Mouse (Mus musculus) heart, adult 18-20 months (tissue): ENCODE measurements around the gene Rragb. TPM values are rescaled to one million over a fixed set of nuclear protein-coding genes. Genes with fewer than 3 reads are reported as not detected.
A peak's percentile ranks its signal among the peaks of the same experiment; 100 is the strongest.

Experiments
- DNase-seq, 2 experiments: peaks; one replicate each; pipeline ENCODE4 v3.0.0; 2021 to 2022; ENCODE audit warnings: mixed read lengths in 1 of 2
- long read RNA-seq, 2 experiments: library from polyadenylated mRNA; stranded (forward); transcript quantifications; one replicate each; pipeline ENCODE4 v2.0.0; 2021
- total RNA-seq, 2 experiments: library from RNA; stranded (reverse); gene quantifications; 2 replicates each; pipeline ENCODE4 v1.2.3; 2021

Gene Rragb
- total RNA-seq, result 1 to 10 TPM; 4.3 to 5.3 TPM
- long read RNA-seq, experiment 1, partial matches to known transcripts, result 0 of 3 reads
- long read RNA-seq, experiment 1, other reads (novel, unspliced or antisense), result 2 of 3 reads
- long read RNA-seq, experiment 2, partial matches to known transcripts, result 1 of 2 reads
- long read RNA-seq, experiment 2, other reads (novel, unspliced or antisense), result 1 of 2 reads

DNA sequence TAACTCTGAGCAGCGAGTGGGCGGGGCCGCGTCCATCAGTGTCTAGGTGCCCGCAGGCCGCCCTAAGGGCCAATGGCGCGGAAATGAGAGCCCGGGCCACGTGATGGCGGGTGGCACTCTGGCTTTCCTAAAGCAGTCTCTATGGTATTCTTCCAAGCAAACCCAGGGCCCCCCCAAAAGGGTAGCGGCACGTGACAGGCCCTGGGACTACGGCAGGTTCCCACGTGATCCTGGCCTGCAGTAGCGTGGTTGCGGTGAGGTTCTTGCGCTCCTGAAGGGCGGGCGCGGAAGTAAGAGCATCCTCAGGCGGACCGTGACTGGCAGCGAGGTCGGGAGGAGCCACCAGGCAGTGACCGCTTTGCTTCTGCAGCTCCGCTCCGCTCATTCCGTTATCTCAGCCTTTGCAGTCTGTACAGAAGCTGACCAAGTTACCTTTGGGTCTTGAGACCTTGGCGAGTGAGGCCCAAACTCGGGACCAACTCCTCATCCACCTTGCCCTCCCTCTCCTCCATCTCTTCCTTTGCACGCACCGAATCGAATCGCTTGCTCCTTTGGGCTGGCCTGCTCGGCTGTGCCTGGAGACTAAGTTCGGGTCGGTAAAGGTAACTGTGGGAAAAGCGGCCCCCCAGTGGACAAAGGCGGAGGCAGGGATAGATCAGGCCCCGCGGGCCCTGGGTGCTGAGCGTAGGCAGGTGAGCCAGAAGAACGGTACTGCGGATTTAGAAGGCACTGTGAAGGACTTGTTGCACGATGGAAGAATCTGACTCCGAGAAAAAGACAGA lies at the start of gene Rragb:
Gene Rragb (plus strand): TSS at position 248 of the 782 bp plus-strand sequence.
- peak; percentile 59 to 67 for DNase-seq

DNA sequence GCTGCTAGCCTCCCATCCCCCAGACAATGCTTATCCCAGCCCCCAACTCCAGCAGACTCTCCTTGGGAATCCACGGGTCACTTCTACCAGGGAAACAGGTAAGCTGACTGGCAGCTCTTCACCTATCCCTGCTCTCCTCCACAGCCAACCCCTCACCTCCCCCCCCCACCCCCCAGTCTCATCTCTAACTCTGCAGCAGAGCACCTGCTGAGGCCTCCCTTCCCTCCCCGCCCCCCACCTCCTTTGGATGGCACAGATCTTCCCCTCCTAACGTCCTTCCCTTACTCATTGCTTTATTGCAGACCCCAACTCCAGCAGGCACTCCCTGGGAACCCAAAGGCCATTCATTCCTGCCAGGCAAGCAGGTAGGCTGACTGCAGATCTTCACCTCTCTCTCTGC lies 21.3 kb upstream of the Rragb start, which contains the start of gene Foxr2:
Gene Foxr2 (plus strand): TSS at position 301 of the 400 bp plus-strand sequence.
- DNase-seq, result no peak

DNA sequence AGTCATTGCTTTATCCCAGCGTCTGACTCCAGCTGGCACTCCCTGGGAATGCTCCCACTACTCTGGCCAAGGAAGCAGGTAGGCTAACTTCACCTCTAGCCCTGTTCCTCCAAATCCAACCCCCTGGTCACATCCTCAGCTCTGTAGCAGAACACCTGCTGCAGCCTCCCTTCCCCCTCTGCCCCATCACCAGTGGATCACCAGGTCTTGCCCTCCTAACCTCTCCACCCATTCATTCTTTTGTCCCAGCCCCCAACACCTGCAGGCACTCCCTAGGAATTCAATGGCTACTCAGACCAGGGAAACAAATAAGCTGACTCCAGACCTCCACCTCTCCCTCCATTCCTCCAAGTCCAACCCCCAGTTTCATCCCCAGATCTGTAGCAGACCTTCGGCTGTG lies 20.8 kb upstream of the Rragb start:
- no peak for DNase-seq

DNA sequence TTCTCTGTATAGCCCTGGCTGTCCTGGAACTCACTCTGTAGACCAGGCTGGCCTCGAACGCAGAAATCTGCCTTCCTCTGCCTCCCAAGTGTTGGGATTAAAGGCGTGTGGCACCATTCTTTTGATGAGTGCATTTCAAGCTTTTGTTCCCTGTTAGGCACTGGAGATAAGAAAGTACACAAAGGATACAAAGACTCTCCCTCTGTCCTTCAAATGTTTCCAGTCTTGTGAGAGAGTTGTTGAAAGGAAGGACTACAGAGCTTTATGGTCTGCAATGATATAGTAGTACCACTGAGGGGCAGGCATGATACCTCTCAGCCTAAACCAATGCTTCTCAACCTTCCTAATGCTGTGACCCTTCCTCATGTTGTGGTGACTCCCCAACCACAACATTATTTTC lies 2.9 kb downstream of the Rragb start:
- no peak for DNase-seq

DNA sequence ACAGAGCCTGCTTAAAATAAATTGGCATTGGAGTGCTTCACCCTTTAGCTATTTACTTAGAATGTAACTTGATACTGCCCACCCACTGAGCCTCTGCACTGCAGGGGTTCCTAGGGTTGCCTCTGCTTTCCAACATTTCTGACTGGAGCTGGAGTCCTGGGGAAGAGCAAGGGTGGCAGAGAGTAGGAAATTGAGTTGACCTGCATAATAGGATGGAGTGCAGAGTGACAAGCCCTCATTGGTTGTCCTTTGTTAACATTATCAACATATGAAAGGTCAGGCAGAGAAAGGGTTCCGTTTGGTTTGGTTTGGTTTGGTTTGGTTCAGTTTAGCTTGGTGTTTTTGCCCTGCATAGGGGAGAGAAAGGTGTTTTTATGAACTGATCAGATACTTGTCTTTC lies 12.0 kb downstream of the Rragb start:
- DNase-seq, result no peak

DNA sequence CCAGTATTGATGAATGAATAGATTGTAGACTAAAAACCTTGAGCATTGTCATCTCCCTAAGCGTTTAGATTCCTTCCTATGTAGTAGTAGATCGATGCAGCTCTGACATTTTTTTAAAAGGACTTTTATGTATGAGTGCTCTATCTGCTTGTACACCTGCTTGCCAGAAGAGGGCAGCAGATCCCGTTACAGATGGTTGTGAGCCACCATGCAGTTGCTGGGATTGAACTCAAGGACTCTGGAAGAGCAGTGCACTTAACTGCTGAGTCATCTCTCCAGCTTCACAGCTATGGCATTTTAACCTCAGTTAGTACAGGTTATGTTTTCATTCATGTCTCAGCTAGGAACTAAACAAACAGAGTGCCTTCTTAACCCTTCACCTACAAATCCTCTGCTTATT lies 15.5 kb downstream of the Rragb start:
- peak in 1 of 2 experiments; percentile 6 for DNase-seq

DNA sequence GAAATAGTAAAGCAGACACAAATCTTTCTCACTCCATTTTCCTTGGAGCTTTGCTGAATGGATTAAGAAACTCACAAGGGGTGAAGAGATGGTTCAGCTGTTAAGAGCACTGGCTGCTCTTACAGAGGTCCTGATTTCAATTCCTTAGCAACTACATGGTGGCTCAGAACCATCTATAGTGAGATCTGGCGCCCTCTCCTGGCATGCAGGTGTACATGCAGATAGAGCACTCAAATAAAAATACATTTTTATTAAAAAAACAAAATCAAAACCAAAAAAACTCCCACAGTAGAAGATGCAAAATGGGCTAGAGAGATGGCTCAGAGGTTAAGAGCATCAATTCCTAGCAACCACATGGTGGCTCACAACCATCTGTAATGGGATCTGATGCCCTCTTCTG lies 35.0 kb downstream of the Rragb start:
- DNase-seq, result no peak

DNA sequence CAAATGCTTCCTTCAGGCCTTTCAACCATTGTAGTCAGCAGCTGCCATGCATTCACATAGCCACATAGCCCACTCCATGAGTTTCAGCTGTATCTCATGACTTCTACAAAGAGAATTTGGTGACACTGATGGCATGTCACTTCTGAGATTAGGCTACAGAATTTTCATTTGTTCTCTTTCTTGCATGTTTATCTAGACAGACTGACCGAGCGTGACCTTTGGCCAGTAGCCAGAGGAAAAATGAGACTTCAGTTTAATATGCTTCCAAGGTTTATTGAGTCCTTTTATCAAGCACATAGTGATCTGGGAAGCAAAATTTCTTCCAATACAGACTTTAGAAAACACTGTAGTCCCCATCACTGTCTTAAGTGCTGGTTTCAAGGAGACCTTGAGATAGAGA lies 42.4 kb downstream of the Rragb start:
- DNase-seq, result no peak

DNA sequence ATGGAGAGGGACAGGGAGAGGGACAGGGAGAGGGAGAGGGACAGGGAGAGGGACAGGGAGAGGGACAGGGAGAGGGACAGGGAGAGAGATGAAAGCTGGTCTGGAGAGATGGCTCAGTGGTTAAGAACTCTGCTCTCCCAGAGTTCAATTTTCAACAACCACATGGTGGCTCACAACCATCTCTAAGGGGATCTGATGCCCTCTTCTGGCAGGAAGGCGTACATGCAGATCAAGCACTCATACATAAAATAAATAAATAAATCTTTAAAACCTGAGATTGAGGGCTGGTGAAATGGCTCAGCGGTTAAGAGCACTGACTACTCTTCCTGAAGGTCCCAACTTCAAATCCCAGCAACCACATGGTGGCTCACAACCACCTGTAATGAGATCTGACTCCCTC lies 59.4 kb downstream of the Rragb start:
- peak in 1 of 2 experiments; percentile 2 for DNase-seq

DNA sequence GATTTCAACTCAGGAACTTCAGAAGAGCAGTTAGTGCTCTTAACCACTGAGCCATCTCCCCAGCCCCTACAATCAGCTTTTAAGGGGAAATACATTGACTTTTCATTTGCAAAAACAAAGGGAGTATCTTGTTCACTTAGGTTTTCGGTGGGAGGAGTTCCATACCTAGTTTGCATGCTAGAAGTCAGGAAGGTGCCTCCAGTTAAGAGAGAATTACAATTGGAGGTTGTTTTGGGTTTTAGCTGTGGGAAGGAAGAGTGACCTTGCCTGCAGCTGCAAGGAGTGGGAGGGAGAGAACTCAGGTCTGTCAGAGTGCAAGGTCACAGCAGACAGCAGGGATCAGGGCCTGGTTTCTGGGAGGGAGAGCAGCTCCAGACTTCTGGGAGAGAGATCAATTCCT lies 71.3 kb downstream of the Rragb start:
- DNase-seq, result no peak

Other genes with a start within 250 kb of the Rragb start
- not detected for gene Usp51, start 133.5 kb upstream of the Rragb start, total RNA-seq
- gene Mageh1, start 102.4 kb upstream of the Rragb start, total RNA-seq, result 10 to 100 TPM in 1 of 2 experiments, 1 to 10 TPM in 1; 9.8 to 10.9 TPM
- gene Foxr2, start 21.2 kb upstream of the Rragb start, total RNA-seq, result not detected
- gene Klf8, start 97.5 kb downstream of the Rragb start, total RNA-seq, result under 1 TPM; 0.25 to 0.31 TPM